Mouse (Mus musculus) cerebellum, adult (tissue): ENCODE data around the gene Svs6.
"Not testable (repeated sequence)": the region's sequence is repeated elsewhere in the genome, so short reads cannot be mapped to it uniquely, and the experiment has no call there.

ENCODE experiments used
- ATAC-seq: cut with Nextera tagmentation; 2 replicates; pipeline ENCODE4 v1.9.2; 2017; ENCODE audit warnings: mild to moderate bottlenecking, moderate library complexity, mixed read lengths; ENCODE audit not compliant: insufficient number of reproducible peaks, low FRiP score, low TSS enrichment

The Svs6 gene

DNA sequence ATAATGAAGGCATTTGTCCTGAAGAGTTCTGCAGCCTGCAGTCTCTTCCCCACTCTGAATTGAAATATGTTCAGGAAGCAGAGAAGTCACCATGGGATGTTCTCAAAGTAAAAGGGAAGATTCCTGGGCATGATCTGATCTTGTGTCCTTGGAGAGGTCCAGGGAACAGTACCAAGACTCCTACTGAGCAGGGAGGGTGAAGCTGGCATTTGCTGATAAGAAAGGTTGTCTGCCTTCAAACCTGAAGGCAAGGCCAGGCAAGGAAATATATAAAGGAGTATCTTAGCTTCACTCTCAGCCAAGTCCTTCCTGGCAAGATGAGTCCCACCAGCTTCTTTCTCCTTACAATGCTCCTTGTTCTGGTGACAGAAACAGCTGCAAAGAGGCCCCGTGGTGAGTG is at the start of gene Svs6:
Svs6 (plus strand) TSS at position 301 of the 400 bp plus-strand sequence.
- not testable (repeated sequence) for ATAC-seq

GRCm38 (mm10) chr2:164278359-164278758 is 38.2 kb upstream of the Svs6 start, which contains the start of gene Svs4:
Gene Svs4, minus strand, starts transcription at chr2:164278459.
- ATAC-seq: no peak

DNA sequence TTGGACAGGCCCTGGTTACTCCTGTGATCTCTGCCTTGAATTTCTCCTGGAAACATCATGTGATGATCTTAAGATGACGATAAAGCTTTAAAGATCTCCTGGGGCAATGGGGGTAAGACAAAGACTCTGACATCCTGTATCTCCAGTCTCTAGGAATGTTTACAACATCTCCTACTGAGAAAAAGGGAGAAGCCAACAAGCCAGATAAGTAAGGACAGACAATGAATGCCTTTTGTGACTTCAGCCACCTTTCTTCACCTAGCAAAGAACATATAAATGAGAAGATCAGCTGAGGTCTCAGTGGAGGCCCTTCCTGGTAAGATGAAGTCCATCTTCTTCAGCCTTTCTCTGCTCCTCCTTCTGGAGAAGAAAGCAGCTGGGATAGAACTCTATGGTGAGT is 27.6 kb upstream of the Svs6 start, which contains the start of gene Svs3a:
Svs3a (plus strand) TSS at position 301 of the 400 bp plus-strand sequence.
- not testable (repeated sequence) for ATAC-seq

DNA sequence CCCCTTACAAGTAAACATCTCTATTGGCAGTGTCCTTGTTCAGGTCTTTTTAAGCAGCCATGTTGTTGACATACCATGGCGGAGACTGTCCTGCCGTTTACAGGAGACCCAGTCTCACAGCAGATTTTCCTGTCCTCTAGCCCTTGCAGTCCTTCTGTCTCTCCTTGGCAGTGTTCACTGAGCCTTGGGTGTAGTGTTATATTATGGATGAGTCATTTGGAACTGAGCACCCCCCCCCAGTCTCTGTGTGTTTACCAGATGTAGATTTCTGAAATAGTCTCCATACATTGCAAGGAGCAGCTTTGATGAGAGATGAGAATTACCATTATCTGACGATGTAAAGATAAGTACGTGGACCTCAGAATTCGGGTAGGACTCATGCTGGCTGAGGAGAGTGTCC is 4.0 kb upstream of the Svs6 start:
- ATAC-seq: no peak

GRCm38 (mm10) chr2:164315460-164315859 is 1.1 kb upstream of the Svs6 start:
- not testable (repeated sequence) for ATAC-seq

DNA sequence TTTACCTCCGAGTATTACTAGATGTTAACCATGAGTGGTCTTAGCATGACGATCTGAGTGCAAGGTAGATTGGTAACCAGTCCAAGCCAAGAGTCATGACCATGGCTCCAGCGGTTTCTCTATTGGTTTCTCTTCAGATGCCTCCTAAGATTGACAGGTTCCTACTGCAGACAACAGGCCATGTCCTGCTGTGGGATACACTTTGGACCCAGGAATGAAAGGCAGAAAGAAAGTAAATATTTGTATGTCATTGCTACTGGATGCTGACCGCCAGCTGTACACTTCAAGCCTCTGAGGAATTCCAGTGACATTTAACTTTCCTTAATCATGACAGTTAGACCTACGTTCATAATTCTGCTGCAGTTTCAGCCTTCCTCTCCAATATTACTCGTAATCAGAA is 4.4 kb downstream of the Svs6 start:
- no peak for ATAC-seq

GRCm38 (mm10) chr2:164332440-164332839 is 15.9 kb downstream of the Svs6 start, which contains the start of gene Svs5:
Gene Svs5, plus strand, starts transcription at chr2:164332740.
- ATAC-seq: not testable (repeated sequence)

- not testable (repeated sequence) for ATAC-seq
These were observed 27.2 kb downstream of the Svs6 start for GRCm38 (mm10) chr2:164343732-164344131.

GRCm38 (mm10) chr2:164347697-164348096 is 31.1 kb downstream of the Svs6 start:
- ATAC-seq: not testable (repeated sequence)

- no peak for ATAC-seq
These were observed 32.4 kb downstream of the Svs6 start for GRCm38 (mm10) chr2:164348980-164349379.

DNA sequence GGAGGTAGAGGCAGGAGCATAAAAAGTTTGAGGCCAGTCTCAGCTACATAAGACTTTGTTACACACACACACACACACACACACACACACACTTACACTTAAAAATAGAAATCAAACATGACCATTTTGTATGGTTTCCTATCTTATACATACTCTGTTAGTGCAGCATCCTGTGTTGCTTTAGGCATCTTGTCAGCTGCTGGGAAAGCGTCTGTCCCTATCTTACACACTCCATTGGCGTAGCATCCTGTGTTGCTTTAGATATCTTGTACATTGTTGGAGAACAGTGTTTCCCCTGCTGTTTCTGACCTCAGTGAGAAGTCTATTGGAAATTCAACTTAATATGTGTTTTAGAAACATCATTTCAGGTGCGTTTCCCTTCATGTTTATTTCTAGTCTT is 36.1 kb downstream of the Svs6 start:
- no peak for ATAC-seq

- no peak for ATAC-seq
These were observed 36.8 kb downstream of the Svs6 start for GRCm38 (mm10) chr2:164353356-164353755.

- ATAC-seq: no peak
These were observed 39.8 kb downstream of the Svs6 start for GRCm38 (mm10) chr2:164356177-164356967.

- no peak for ATAC-seq
These were observed 41.8 kb downstream of the Svs6 start for GRCm38 (mm10) chr2:164358373-164358772.

DNA sequence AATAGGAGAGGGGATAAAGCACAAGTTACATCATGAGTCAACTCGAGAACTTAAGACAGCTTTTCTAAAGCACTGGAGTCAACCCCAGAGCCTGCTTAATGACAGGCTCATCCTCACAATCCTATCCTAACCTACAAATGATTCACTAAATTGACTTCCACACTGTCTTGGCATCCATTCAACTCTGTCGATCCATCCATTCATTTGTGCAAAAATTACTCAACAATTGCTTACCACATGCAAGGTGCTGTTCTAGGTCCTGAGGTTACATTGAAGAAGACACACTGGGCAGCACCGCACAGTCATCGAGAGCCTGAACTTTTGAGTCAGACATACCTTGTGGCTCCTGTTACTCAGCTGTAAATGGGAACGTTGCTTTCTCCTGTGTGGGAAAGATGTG is 42.5 kb downstream of the Svs6 start:
- ATAC-seq: no peak

- no peak for ATAC-seq
These were observed 43.1 kb downstream of the Svs6 start for GRCm38 (mm10) chr2:164359668-164360067.

DNA sequence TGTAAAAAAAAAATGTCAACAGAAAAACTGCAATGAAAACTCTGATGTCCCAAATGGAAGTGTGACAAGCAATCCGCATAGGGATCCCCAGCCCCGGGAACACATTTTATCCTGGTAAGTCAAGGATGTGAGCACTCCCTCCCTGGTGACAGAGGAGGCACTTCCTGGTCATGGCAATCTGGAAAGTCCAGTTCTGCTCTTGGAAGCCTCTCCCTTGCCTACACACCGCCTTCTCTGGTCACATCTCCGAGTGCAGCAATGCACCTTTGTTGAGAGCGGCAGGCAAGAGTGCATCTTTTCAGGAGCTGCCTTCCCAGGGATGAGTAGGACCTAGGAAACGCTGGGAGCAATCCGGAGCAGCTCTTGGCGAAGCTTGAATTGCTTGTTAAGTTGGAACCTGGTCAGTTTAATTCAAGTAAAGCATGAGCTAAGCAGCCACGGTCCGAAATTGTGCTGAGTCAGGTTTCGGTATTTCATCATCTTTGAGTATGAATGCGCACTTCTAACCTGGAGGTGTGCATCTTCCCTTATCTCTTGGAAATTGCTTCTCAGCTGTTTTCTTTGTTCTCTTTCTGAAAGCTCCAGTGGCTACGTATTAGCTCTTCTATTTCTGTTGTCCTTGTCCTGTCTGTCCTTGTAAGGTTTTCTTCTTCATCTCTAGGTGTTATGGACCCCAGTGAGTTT is 44.6 kb downstream of the Svs6 start:
- ATAC-seq: no peak

DNA sequence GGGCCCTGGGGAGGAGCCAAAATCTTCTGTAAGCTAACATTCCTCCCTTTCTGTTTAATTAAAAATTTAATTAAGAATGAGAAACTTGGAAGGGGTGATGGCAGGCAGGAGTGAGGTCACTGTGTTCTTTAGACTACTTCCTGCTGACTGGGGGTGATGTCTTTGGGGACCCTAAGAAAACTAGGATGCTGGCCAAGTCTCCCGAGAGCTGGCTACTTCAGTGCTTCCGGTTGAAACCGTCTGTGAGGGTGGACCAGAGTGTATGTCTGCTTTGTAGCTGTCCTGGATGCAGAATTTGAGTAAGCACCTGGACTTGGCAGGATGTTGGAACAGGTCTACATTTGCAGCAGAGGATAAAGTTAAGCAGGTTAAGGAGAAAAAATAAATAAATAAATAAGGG is 50.4 kb downstream of the Svs6 start:
- no peak for ATAC-seq
